Mouse (Mus musculus): Measurements from ENCODE around the gene Spata32. TPM values are rescaled to one million over a fixed set of nuclear protein-coding genes. Genes with fewer than 3 reads are reported as not detected.

Gene Spata32
- polyA plus RNA-seq, 1 experiment = not detected

GRCm38 (mm10) chr11:103171703-103172391 is 46.4 kb downstream of the Spata32 start:
- TF ChIP-seq CTCF (IDR thresholded peaks at IDR 0.05; ENCODE audit: borderline replicate concordance, insufficient read depth, low read length) = no peak
- no peak for TF ChIP-seq POLR2A (IDR thresholded peaks at IDR 0.05; ENCODE audit: low read depth, low read length)
- no peak overlapping the region for H3K4me3 ChIP-seq (ENCODE audit: insufficient read depth, low read length)
- no peak overlapping the region for H3K27ac ChIP-seq (ENCODE audit: insufficient read depth, low read length)
- H3K4me1 ChIP-seq (ENCODE audit: control insufficient read depth, insufficient read depth, low read length) = no peaks in the 10 kb centered on the region

GRCm38 (mm10) chr11:103171286-103171620 is 47.0 kb downstream of the Spata32 start:
- Histone ChIP-seq H3K4me3 (ENCODE audit: insufficient read depth, low read length) (peak overlapping the region; percentile 22; the same call in 1 of the 2 replicates), H3K27ac (ENCODE audit: insufficient read depth, low read length) (no peak overlapping the region), H3K4me1 (ENCODE audit: control insufficient read depth, insufficient read depth, low read length) (no peaks in the 10 kb centered on the region)
- no peak for TF ChIP-seq CTCF (IDR thresholded peaks at IDR 0.05; ENCODE audit: borderline replicate concordance, insufficient read depth, low read length)
- no peak for TF ChIP-seq POLR2A (IDR thresholded peaks at IDR 0.05; ENCODE audit: low read depth, low read length)

- Histone ChIP-seq H3K4me1 (ENCODE audit: control insufficient read depth, insufficient read depth, low read length) (no peaks in the 10 kb centered on the region), H3K27ac (ENCODE audit: insufficient read depth, low read length) (no peak within 1 kb of the TSS)
- TF ChIP-seq POLR2A (IDR thresholded peaks at IDR 0.05; ENCODE audit: low read depth, low read length) (no peak), CTCF (IDR thresholded peaks at IDR 0.05; ENCODE audit: borderline replicate concordance, insufficient read depth, low read length) (no peak)
These were observed 47.5 kb downstream of the Spata32 start, which contains the start of gene Fmnl1 for GRCm38 (mm10) chr11:103170494-103171285. Gene Fmnl1, plus strand, starts transcription at chr11:103171107.

DNA sequence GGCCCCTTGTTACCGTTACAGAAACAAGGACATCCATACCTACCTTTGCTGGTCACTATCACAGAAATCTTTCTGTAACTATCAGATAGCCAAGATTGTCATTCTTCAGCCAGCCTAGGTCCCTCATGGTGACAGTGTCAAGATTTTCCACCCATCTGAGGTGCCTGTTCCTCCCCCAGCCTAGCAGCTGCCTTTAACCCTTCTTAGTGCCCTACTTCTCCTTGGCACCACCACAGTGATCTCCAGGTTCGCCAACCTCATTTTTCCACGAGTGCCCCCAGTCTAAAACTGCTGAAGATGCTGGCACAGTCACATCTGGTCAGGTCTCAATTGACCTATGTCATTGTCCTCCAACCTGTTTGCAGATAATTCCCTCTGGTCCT is 48.1 kb downstream of the Spata32 start:
- Histone ChIP-seq H3K4me1 (ENCODE audit: control insufficient read depth, insufficient read depth, low read length) (no peaks in the 10 kb centered on the region), H3K4me3 (ENCODE audit: insufficient read depth, low read length) (no peak overlapping the region), H3K27ac (ENCODE audit: insufficient read depth, low read length) (no peak overlapping the region)
- TF ChIP-seq POLR2A (IDR thresholded peaks at IDR 0.05; ENCODE audit: low read depth, low read length) = no peak
- no peak for TF ChIP-seq CTCF (IDR thresholded peaks at IDR 0.05; ENCODE audit: borderline replicate concordance, insufficient read depth, low read length)

More at GRCm38 (mm10) chr11:103170494-103171285, 47.5 kb downstream of the Spata32 start, which contains the start of gene Fmnl1:
- H3K4me3 ChIP-seq (ENCODE audit: insufficient read depth, low read length) = peak within 1 kb of the TSS; percentile 22

DNA sequence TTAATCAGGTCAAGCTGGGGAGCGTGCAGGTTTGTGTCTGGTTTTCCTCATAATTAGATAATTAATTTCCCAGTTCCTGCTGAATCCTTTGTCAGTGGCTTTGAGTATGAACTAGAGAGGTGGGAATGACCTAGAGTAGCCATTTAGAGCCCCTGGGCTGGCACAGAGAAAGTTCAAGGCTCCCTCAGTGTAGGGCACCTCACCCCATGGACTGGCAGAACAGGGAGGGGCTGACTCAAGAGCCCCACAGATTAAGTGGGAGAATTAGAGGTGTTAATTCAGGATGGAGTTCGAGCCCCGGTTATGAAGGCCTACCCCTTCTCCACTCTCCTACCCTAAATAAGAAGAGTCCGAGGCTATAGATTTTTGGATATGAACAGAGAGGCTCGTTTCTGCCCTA is 48.6 kb downstream of the Spata32 start:
- TF ChIP-seq POLR2A (IDR thresholded peaks at IDR 0.05; ENCODE audit: low read depth, low read length) = no peak
- TF ChIP-seq CTCF (IDR thresholded peaks at IDR 0.05; ENCODE audit: borderline replicate concordance, insufficient read depth, low read length) = no peak
- Histone ChIP-seq H3K4me1 (ENCODE audit: control insufficient read depth, insufficient read depth, low read length) (no peaks in the 10 kb centered on the region), H3K4me3 (ENCODE audit: insufficient read depth, low read length) (no peak overlapping the region), H3K27ac (ENCODE audit: insufficient read depth, low read length) (no peak overlapping the region)

- H3K4me3 ChIP-seq (ENCODE audit: insufficient read depth, low read length) = no peak overlapping the region
- TF ChIP-seq POLR2A (IDR thresholded peaks at IDR 0.05; ENCODE audit: low read depth, low read length) (no peak), CTCF (IDR thresholded peaks at IDR 0.05; ENCODE audit: borderline replicate concordance, insufficient read depth, low read length) (peak; percentile 98)
- H3K4me1 ChIP-seq (ENCODE audit: control insufficient read depth, insufficient read depth, low read length) = no peaks in the 10 kb centered on the region
- no peak overlapping the region for H3K27ac ChIP-seq (ENCODE audit: insufficient read depth, low read length)
These were observed 49.4 kb downstream of the Spata32 start for GRCm38 (mm10) chr11:103168690-103169390.

GRCm38 (mm10) chr11:103164391-103164790 is 53.8 kb downstream of the Spata32 start:
- TF ChIP-seq CTCF (IDR thresholded peaks at IDR 0.05; ENCODE audit: borderline replicate concordance, insufficient read depth, low read length) = no peak
- no peak for TF ChIP-seq POLR2A (IDR thresholded peaks at IDR 0.05; ENCODE audit: low read depth, low read length)
- Histone ChIP-seq H3K4me1 (ENCODE audit: control insufficient read depth, insufficient read depth, low read length) (no peaks in the 10 kb centered on the region), H3K27ac (ENCODE audit: insufficient read depth, low read length) (no peak overlapping the region), H3K4me3 (ENCODE audit: insufficient read depth, low read length) (no peak overlapping the region)

- TF ChIP-seq POLR2A (IDR thresholded peaks at IDR 0.05; ENCODE audit: low read depth, low read length) (no peak), CTCF (IDR thresholded peaks at IDR 0.05; ENCODE audit: borderline replicate concordance, insufficient read depth, low read length) (no peak)
These were observed 56.1 kb downstream of the Spata32 start for GRCm38 (mm10) chr11:103162132-103162531.

DNA sequence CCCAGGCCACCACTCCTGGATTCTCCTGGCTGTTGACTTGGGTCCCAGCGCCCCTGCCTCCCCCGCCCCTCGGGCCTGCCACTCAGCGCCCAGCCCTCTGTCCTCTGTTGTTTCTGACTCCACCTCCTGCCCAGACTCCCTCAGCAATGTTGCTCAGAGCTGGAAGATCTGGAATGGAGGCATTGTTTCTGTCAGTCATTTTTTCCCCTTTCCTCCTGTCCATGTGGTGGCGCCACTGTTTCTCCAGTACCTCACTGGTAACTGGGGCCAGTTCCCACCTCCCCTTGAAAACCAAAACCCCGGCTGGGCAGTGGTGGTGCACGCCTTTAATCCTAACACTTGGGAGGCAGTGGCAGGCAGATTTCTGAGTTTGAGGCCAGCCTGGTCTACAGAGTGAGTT is 56.8 kb downstream of the Spata32 start:
- no peak overlapping the region for H3K27ac ChIP-seq (ENCODE audit: insufficient read depth, low read length)
- no peak overlapping the region for H3K4me3 ChIP-seq (ENCODE audit: insufficient read depth, low read length)
- no peaks in the 10 kb centered on the region for H3K4me1 ChIP-seq (ENCODE audit: control insufficient read depth, insufficient read depth, low read length)
- no peak for TF ChIP-seq POLR2A (IDR thresholded peaks at IDR 0.05; ENCODE audit: low read depth, low read length)
- TF ChIP-seq CTCF (IDR thresholded peaks at IDR 0.05; ENCODE audit: borderline replicate concordance, insufficient read depth, low read length) = no peak

More at GRCm38 (mm10) chr11:103162132-103162531, 56.1 kb downstream of the Spata32 start:
- H3K27ac ChIP-seq (ENCODE audit: insufficient read depth, low read length) = no peak overlapping the region
- H3K4me3 ChIP-seq (ENCODE audit: insufficient read depth, low read length) = no peak overlapping the region
- H3K4me1 ChIP-seq (ENCODE audit: control insufficient read depth, insufficient read depth, low read length) = no peaks in the 10 kb centered on the region

Measured in embryonic fibroblast, embryonic 13.5 days (primary cell).